Mouse (Mus musculus): Measurements from ENCODE around the gene Dnah14. TPM values are rescaled to one million over a fixed set of nuclear protein-coding genes. Genes with fewer than 3 reads are reported as not detected.

The Dnah14 gene
- polyA plus RNA-seq, 1 experiment from 2014 or later: 0.94 TPM

DNA sequence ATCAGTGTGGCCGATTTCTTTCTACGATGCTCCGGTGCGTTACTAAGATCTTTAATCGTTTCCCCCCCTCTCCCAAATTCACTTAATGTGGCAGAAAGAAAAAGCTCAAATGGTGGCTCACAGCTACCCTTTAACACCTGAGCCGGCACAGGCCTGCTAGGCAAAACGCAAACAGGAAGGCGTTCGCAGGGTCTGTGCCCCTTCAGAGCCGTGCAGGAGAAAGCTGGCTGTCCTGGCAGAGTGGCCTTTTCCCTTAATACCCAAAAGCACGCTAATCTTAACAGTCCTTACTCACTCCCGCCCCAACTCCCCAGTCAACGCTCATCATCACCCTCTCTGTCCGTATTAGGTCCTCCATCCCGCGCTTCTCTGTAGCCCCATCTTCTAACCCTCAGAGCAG is 265.0 kb downstream of the Dnah14 start:
- ATAC-seq (ENCODE audit: low read depth): 0 out of 2 replicates have a peak, but pooled peaks have one; percentile 1
- peak overlapping the region; percentile 89 for H3K27ac ChIP-seq (ENCODE audit: low read depth, low read length)
- no peaks in the 10 kb centered on the region for H3K9me3 ChIP-seq (ENCODE audit: control insufficient read depth, low read length)
- H3K4me1 ChIP-seq (ENCODE audit: control insufficient read depth, insufficient read depth, low read length): peaks cover 19% of the 10 kb centered on the region
- H3K9ac ChIP-seq (replicated peaks; ENCODE audit: low read depth, low read length): peak overlapping the region; percentile 86
- H3K4me2 ChIP-seq (ENCODE audit: low read depth, low read length): peak overlapping the region; percentile 71
- H3K36me3 ChIP-seq (ENCODE audit: control insufficient read depth, insufficient read depth, low read length): no peaks in the 10 kb centered on the region
- no peaks in the 10 kb centered on the region for H3K27me3 ChIP-seq (ENCODE audit: control insufficient read depth, insufficient read depth, low read length)
- WGBS: under 1% methylated on average over 16 of the region's 16 CpGs
- peak overlapping the region; percentile 95 for H3K4me3 ChIP-seq (ENCODE audit: low read depth, low read length)

DNA sequence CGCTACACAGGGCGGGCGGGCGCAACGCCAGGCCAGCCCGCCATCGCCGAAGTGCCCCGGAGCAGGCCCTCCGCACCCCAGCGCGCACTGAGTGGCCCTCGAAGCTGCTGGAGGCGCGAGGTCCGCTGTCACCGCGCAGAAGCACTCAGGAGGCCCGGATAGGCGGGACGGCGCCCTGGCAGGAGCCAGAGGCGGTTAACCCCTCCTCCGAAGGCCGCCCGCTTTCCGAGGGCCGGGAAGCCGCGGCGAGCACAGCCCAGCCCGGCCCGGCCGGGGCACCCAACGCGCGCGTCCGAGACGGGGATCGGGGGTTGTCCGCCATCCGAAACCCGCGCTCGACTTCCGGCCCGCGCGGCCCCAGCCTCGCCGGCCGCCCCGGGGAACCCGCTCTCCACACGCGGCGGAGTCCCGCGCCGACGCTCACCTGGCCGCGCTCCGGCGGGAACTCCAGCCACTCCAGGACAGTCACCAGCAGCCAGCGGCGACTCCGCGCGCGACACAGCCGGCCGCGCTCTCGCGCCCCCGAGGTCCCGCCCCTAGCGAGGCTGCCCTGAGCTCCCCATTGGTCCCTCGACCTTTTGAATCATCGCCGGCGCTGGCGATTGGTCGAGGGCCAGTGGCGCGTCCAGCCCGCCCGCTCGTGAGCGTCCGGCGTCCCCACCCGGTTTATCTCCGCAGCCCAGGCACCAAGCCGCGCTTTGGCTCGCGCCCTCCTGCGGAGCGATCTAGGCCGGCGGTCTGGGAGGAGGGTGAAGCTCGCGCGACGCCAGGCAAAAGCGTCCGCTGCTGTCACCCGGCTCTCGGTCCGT is 265.7 kb downstream of the Dnah14 start:
- Histone ChIP-seq H3K4me3 (ENCODE audit: low read depth, low read length) (peak overlapping the region; percentile 95), H3K9ac (replicated peaks; ENCODE audit: low read depth, low read length) (peak overlapping the region; percentile 86), H3K27ac (ENCODE audit: low read depth, low read length) (peak overlapping the region; percentile 89), H3K9me3 (ENCODE audit: control insufficient read depth, low read length) (no peaks in the 10 kb centered on the region), H3K4me2 (ENCODE audit: low read depth, low read length) (peak overlapping the region; percentile 71), H3K36me3 (ENCODE audit: control insufficient read depth, insufficient read depth, low read length) (no peaks in the 10 kb centered on the region), H3K27me3 (ENCODE audit: control insufficient read depth, insufficient read depth, low read length) (no peaks in the 10 kb centered on the region), H3K4me1 (ENCODE audit: control insufficient read depth, insufficient read depth, low read length) (peaks cover 19% of the 10 kb centered on the region)
- peak; percentile 99 for ATAC-seq (ENCODE audit: low read depth)
- WGBS: under 1% methylated on average over 90 of the region's 113 CpGs

DNA sequence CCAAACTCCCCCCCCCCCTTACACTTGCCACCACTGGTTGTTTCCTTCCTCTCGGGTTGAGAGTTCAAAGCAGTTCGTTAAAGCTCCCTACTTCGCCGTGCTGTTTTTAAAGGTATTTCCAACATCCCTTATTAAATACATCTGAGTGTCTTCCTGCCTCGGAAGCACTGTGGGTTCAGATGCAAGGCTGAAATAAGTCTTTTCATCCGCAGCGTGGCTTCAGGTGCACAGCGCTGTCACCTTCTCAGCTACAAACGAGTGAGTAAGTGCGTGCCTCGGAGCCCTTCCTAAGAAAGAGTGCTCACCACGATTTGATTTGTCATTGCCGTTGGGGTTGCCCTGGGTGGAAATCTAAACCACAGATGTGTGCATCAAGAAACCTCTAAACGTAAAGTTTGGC is 266.4 kb downstream of the Dnah14 start, which contains the start of gene Lbr:
Lbr (minus strand) TSS at position 266 of the 400 bp plus-strand sequence.
- Histone ChIP-seq H3K9ac (replicated peaks; ENCODE audit: low read depth, low read length) (peak within 1 kb of the TSS; percentile 86), H3K36me3 (ENCODE audit: control insufficient read depth, insufficient read depth, low read length) (no peaks in the 10 kb centered on the region), H3K4me2 (ENCODE audit: low read depth, low read length) (peak within 1 kb of the TSS; percentile 71), H3K4me3 (ENCODE audit: low read depth, low read length) (peak within 1 kb of the TSS; percentile 95), H3K4me1 (ENCODE audit: control insufficient read depth, insufficient read depth, low read length) (peaks cover 19% of the 10 kb centered on the region), H3K9me3 (ENCODE audit: control insufficient read depth, low read length) (no peaks in the 10 kb centered on the region), H3K27ac (ENCODE audit: low read depth, low read length) (peak within 1 kb of the TSS; percentile 89), H3K27me3 (ENCODE audit: control insufficient read depth, insufficient read depth, low read length) (no peaks in the 10 kb centered on the region)
- no peak for ATAC-seq (ENCODE audit: low read depth)
- WGBS: under 1% methylated on average over 14 of the region's 14 CpGs

DNA sequence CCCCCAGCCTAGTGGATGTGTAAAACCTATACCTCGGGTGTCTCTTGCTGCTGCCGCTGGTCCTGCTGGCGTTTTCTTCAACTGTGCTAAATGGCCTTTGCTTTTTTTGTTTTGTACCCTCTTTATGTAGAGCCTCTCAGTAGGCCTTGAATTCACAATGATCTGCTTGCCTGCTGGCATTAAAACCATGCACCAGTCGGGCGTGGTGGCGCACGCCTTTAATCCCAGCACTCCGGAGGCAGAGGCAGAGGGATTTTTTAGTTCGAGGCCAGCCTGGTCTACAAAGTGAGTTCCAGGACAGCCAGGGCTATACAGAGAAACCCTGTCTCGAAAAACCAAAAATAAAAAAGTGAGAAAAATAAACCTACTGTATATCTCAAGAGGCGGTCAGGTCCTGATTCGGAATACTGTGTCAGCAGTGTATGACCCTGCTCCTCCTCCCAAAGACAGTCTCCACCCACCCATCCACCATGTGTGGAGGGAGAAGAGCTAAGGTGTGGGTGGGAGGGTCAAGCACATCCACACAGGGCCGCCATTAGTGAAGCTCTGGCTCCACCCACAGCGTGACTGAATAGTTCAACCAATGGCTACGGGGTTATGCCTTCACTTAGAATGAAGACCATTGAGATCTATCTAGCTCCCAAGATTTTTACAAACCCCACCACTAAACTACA is 268.7 kb downstream of the Dnah14 start:
- 78% methylated on average over 15 of the region's 15 CpGs for WGBS
- H3K27me3 ChIP-seq (ENCODE audit: control insufficient read depth, insufficient read depth, low read length): no peaks in the 10 kb centered on the region
- no peak overlapping the region for H3K9ac ChIP-seq (replicated peaks; ENCODE audit: low read depth, low read length)
- H3K27ac ChIP-seq (ENCODE audit: low read depth, low read length): no peak overlapping the region
- H3K9me3 ChIP-seq (ENCODE audit: control insufficient read depth, low read length): no peaks in the 10 kb centered on the region
- H3K36me3 ChIP-seq (ENCODE audit: control insufficient read depth, insufficient read depth, low read length): no peaks in the 10 kb centered on the region
- H3K4me1 ChIP-seq (ENCODE audit: control insufficient read depth, insufficient read depth, low read length): peaks cover 13% of the 10 kb centered on the region
- H3K4me3 ChIP-seq (ENCODE audit: low read depth, low read length): no peak overlapping the region
- H3K4me2 ChIP-seq (ENCODE audit: low read depth, low read length): no peak overlapping the region
- ATAC-seq (ENCODE audit: low read depth): no peak

DNA sequence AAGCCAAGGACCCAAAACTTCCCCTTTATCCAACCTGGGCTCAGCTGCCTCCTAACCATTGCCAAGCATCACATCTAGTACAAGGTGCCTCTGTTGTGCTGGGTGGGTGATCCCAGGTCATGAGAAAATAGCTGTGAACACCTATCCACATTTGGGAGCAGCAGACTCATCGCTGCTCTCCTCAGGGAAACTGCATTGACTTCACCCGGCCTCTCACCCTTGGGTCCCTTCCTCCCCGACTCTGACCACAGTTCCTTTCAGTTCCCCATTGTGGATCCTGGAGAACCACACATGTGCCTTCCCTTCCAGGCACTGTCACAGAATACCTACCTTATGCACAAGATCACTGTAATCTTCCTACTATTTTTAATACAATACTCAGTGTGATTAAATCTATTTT is 269.4 kb downstream of the Dnah14 start:
- Histone ChIP-seq H3K4me2 (ENCODE audit: low read depth, low read length) (no peak overlapping the region), H3K27me3 (ENCODE audit: control insufficient read depth, insufficient read depth, low read length) (no peaks in the 10 kb centered on the region), H3K4me1 (ENCODE audit: control insufficient read depth, insufficient read depth, low read length) (peaks cover 5% of the 10 kb centered on the region; the same call in 1 of the 2 replicates), H3K27ac (ENCODE audit: low read depth, low read length) (no peak overlapping the region), H3K4me3 (ENCODE audit: low read depth, low read length) (no peak overlapping the region), H3K36me3 (ENCODE audit: control insufficient read depth, insufficient read depth, low read length) (no peaks in the 10 kb centered on the region), H3K9me3 (ENCODE audit: control insufficient read depth, low read length) (no peaks in the 10 kb centered on the region), H3K9ac (replicated peaks; ENCODE audit: low read depth, low read length) (no peak overlapping the region)
- no peak for ATAC-seq (ENCODE audit: low read depth)
- 90% methylated on average over 3 of the region's 3 CpGs for WGBS

DNA sequence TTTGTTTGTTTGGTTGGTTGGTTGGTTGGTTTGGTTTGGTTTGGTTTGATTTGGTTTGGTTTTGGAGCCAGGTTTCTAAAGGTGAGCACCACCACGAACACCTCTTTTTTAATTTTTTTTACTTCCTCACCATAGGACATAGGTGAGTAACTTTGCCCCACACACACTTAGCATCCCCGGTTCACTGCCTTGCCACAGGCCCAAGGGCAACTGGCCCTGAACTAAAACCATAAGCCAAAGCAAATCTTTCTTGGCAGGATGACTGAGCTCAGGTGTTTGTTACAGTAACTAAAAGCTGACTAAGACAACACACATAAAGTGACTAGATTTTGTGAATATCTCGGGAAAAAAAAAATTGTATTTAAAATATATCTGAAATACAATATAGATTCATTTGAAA is 271.0 kb downstream of the Dnah14 start:
- 90% methylated on average over 3 of the region's 3 CpGs for WGBS
- H3K36me3 ChIP-seq (ENCODE audit: control insufficient read depth, insufficient read depth, low read length): no peaks in the 10 kb centered on the region
- H3K9ac ChIP-seq (replicated peaks; ENCODE audit: low read depth, low read length): no peak overlapping the region
- no peak overlapping the region for H3K4me2 ChIP-seq (ENCODE audit: low read depth, low read length)
- no peak overlapping the region for H3K4me3 ChIP-seq (ENCODE audit: low read depth, low read length)
- H3K27me3 ChIP-seq (ENCODE audit: control insufficient read depth, insufficient read depth, low read length): no peaks in the 10 kb centered on the region
- no peaks in the 10 kb centered on the region for H3K9me3 ChIP-seq (ENCODE audit: control insufficient read depth, low read length)
- H3K27ac ChIP-seq (ENCODE audit: low read depth, low read length): no peak overlapping the region
- ATAC-seq (ENCODE audit: low read depth): no peak
- no peaks in the 10 kb centered on the region; the same call in 1 of the 2 replicates for H3K4me1 ChIP-seq (ENCODE audit: control insufficient read depth, insufficient read depth, low read length)

DNA sequence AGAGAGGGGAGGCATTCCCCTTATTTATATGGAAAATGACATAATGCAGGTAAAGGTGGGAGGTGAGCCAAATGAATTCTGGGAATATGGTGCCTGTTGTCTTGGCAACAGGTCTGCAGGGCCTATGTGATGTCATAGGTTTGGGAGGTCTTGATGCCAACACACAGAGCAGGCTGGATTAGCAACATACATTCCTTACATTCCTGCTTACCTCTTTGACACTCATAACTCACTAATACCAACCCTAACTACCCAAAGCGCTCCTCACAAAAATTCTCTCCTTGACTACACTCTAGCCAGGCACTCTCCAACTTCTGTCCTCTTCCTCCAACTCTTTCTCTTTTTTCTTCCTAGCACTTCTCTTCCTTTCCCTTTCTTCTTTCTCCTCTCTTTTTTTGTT is 271.9 kb downstream of the Dnah14 start:
- WGBS: 89% methylated on average over 1 of the region's 1 CpGs
- H3K27me3 ChIP-seq (ENCODE audit: control insufficient read depth, insufficient read depth, low read length): no peaks in the 10 kb centered on the region
- no peak overlapping the region for H3K4me2 ChIP-seq (ENCODE audit: low read depth, low read length)
- no peak overlapping the region for H3K4me3 ChIP-seq (ENCODE audit: low read depth, low read length)
- no peaks in the 10 kb centered on the region; the same call in 1 of the 2 replicates for H3K4me1 ChIP-seq (ENCODE audit: control insufficient read depth, insufficient read depth, low read length)
- ATAC-seq (ENCODE audit: low read depth): no peak
- no peak overlapping the region for H3K27ac ChIP-seq (ENCODE audit: low read depth, low read length)
- H3K9ac ChIP-seq (replicated peaks; ENCODE audit: low read depth, low read length): no peak overlapping the region
- H3K36me3 ChIP-seq (ENCODE audit: control insufficient read depth, insufficient read depth, low read length): no peaks in the 10 kb centered on the region
- no peaks in the 10 kb centered on the region for H3K9me3 ChIP-seq (ENCODE audit: control insufficient read depth, low read length)

DNA sequence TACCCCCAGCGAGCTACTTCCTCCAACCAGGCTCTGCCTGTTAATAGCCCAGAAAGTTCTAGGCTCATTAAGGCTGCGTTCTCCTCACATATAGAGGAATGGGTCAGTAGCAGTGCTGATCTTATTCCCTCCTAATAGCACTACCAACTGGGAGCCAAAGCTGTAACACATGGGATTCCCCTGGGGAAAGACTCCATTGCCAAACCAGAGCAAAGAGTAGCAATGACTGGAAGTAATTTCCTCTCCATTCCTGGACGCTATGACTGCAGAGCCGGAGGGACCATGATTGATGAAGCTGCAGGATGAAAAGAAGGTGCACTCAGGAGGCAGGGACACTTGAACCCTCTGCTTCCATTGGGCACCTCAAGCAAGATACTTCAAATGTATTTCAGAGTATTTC is 274.1 kb downstream of the Dnah14 start:
- ATAC-seq (ENCODE audit: low read depth): no peak
- H3K4me1 ChIP-seq (ENCODE audit: control insufficient read depth, insufficient read depth, low read length): no peaks in the 10 kb centered on the region
- no peaks in the 10 kb centered on the region for H3K36me3 ChIP-seq (ENCODE audit: control insufficient read depth, insufficient read depth, low read length)
- no peak overlapping the region for H3K9ac ChIP-seq (replicated peaks; ENCODE audit: low read depth, low read length)
- H3K4me3 ChIP-seq (ENCODE audit: low read depth, low read length): no peak overlapping the region
- no peak overlapping the region for H3K4me2 ChIP-seq (ENCODE audit: low read depth, low read length)
- H3K9me3 ChIP-seq (ENCODE audit: control insufficient read depth, low read length): no peaks in the 10 kb centered on the region
- no peak overlapping the region for H3K27ac ChIP-seq (ENCODE audit: low read depth, low read length)
- no peaks in the 10 kb centered on the region for H3K27me3 ChIP-seq (ENCODE audit: control insufficient read depth, insufficient read depth, low read length)
- WGBS: 59% methylated on average over 4 of the region's 4 CpGs

All from neural tube, embryonic 14.5 days (tissue).